Mouse (Mus musculus): ENCODE results near the gene Mmab. TPM values are rescaled to one million over a fixed set of nuclear protein-coding genes. Genes with fewer than 3 reads are reported as not detected.

Mmab gene
- polyA plus RNA-seq (2015; fragmentation: Nextera tagmentation; extraction: Ambion mirVana) = 11.4 and 12.4 TPM in 2 replicates

- Histone ChIP-seq H3K4me3 (ENCODE audit: low read depth, low read length) (peak within 1 kb of the TSS; percentile 81), H3K36me3 (ENCODE audit: control insufficient read depth, insufficient read depth, low read length) (0 out of 2 replicates have a peak, but pooled peaks cover 2% of the 10 kb centered on the region), H3K4me2 (replicated peaks; ENCODE audit: low read depth) (peak within 1 kb of the TSS; percentile 75), H3K27me3 (ENCODE audit: control insufficient read depth, insufficient read depth, low read length) (no peaks in the 10 kb centered on the region), H3K4me1 (replicated peaks; ENCODE audit: control insufficient read depth, insufficient read depth) (0 out of 2 replicates have a peak, but pooled peaks cover 2% of the 10 kb centered on the region), H3K9me3 (ENCODE audit: control insufficient read depth, low read length) (no peaks in the 10 kb centered on the region), H3K9ac (ENCODE audit: low read length) (peak within 1 kb of the TSS; percentile 62), H3K27ac (replicated peaks) (peak within 1 kb of the TSS; percentile 73)
- WGBS = under 1% methylated on average over 43 of the region's 43 CpGs
- DNase-seq (ENCODE audit: low spot score) (peak; percentile 97), ATAC-seq (ENCODE audit: low FRiP score, low TSS enrichment) (peak; percentile 98)
- TF ChIP-seq CTCF (IDR thresholded peaks at IDR 0.05; ENCODE audit: low read depth) (no peak), EP300 (optimal IDR thresholded peaks at IDR 0.05) (peak; percentile 64)
These were observed at the start of gene Mmab, which contains the start of gene Mvk for GRCm38 (mm10) chr5:114443566-114444367. Gene Mmab, minus strand, starts transcription at chr5:114444060. Gene Mvk, plus strand, starts transcription at chr5:114444269.

DNA sequence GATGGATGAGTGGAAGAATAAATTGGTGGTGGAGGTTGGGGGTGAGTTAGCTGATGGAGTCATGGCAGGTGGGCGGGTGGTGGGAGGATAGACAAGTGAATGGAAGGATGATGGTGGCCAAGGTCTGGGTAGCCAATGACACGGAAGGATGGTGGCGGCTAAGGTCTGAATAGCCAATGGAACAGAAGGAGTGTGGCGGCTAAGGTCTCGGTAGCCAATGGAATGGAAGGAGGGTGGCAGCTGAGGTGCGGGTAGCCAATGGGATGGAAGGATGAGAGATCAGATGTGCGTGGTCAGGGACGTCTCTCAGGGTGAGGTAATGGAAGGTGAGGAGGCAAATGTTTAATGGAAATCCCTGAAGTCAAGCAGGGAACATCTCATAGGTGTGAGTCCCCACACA, 46.4 kb upstream of the Mmab start:
- Histone ChIP-seq H3K27me3 (ENCODE audit: control insufficient read depth, insufficient read depth, low read length) (no peaks in the 10 kb centered on the region), H3K9me3 (ENCODE audit: control insufficient read depth, low read length) (no peaks in the 10 kb centered on the region), H3K4me3 (ENCODE audit: low read depth, low read length) (no peak overlapping the region), H3K4me2 (replicated peaks; ENCODE audit: low read depth) (no peak overlapping the region), H3K9ac (ENCODE audit: low read length) (no peak overlapping the region), H3K4me1 (replicated peaks; ENCODE audit: control insufficient read depth, insufficient read depth) (no peaks in the 10 kb centered on the region), H3K36me3 (ENCODE audit: control insufficient read depth, insufficient read depth, low read length) (no peaks in the 10 kb centered on the region), H3K27ac (replicated peaks) (no peak overlapping the region)
- WGBS = 95% methylated on average over 8 of the region's 8 CpGs
- ATAC-seq (ENCODE audit: low FRiP score, low TSS enrichment) (no peak), DNase-seq (ENCODE audit: low spot score) (no peak)
- TF ChIP-seq EP300 (optimal IDR thresholded peaks at IDR 0.05) (no peak), CTCF (IDR thresholded peaks at IDR 0.05; ENCODE audit: low read depth) (no peak)

DNA sequence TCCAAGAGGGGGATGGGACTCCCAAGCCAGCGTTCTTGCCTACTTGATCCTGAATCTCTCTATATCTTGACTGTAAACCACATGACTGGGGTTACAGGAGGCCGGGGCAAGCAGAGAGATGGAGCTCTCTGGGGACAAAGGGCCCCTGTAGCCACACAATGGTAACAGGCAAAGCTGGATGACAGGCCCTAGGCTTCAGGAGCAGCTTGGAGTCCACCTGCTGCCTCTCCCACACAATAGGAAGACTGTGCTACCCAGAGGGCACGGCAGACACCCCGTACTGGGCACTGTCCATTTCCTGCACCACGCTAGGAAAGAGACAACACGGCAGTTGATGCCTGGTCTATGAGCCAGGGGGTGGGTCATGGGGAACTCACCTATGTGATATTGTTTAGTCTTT, 45.7 kb upstream of the Mmab start:
- Histone ChIP-seq H3K27me3 (ENCODE audit: control insufficient read depth, insufficient read depth, low read length) (no peaks in the 10 kb centered on the region), H3K36me3 (ENCODE audit: control insufficient read depth, insufficient read depth, low read length) (no peaks in the 10 kb centered on the region), H3K27ac (replicated peaks) (no peak overlapping the region), H3K4me1 (replicated peaks; ENCODE audit: control insufficient read depth, insufficient read depth) (no peaks in the 10 kb centered on the region), H3K4me2 (replicated peaks; ENCODE audit: low read depth) (no peak overlapping the region), H3K4me3 (ENCODE audit: low read depth, low read length) (no peak overlapping the region), H3K9ac (ENCODE audit: low read length) (no peak overlapping the region), H3K9me3 (ENCODE audit: control insufficient read depth, low read length) (no peaks in the 10 kb centered on the region)
- 84% methylated on average over 6 of the region's 6 CpGs for WGBS
- ATAC-seq (ENCODE audit: low FRiP score, low TSS enrichment) (no peak), DNase-seq (ENCODE audit: low spot score) (no peak)
- TF ChIP-seq CTCF (IDR thresholded peaks at IDR 0.05; ENCODE audit: low read depth) (no peak), EP300 (optimal IDR thresholded peaks at IDR 0.05) (no peak)

DNA sequence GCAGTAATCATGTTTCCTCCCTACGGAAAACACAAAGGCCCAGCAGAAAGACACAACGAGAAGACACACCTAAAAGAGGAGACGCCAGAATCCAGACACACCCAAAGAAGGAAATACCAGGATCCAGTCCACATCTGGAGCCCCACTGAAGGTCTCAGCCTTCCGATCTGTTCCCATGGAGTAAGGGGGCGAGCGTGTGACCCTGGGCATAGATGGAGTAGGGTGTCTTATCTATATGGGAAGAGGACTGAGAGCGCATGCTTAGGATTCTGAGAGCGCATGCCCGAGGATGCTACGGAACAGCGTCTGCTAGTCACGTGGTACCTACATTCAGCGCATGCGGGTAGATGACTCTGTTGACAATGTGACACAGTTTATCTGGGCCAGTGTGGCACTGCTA, 41.8 kb upstream of the Mmab start:
- Histone ChIP-seq H3K27me3 (ENCODE audit: control insufficient read depth, insufficient read depth, low read length) (no peaks in the 10 kb centered on the region), H3K36me3 (ENCODE audit: control insufficient read depth, insufficient read depth, low read length) (no peaks in the 10 kb centered on the region), H3K4me2 (replicated peaks; ENCODE audit: low read depth) (no peak overlapping the region), H3K9me3 (ENCODE audit: control insufficient read depth, low read length) (no peaks in the 10 kb centered on the region), H3K4me3 (ENCODE audit: low read depth, low read length) (no peak overlapping the region), H3K4me1 (replicated peaks; ENCODE audit: control insufficient read depth, insufficient read depth) (no peaks in the 10 kb centered on the region), H3K27ac (replicated peaks) (no peak overlapping the region), H3K9ac (ENCODE audit: low read length) (no peak overlapping the region)
- 84% methylated on average over 14 of the region's 14 CpGs for WGBS
- TF ChIP-seq CTCF (IDR thresholded peaks at IDR 0.05; ENCODE audit: low read depth) = no peak
- no peak for TF ChIP-seq EP300 (optimal IDR thresholded peaks at IDR 0.05)
- DNase-seq (ENCODE audit: low spot score) (no peak), ATAC-seq (ENCODE audit: low FRiP score, low TSS enrichment) (no peak)

DNA sequence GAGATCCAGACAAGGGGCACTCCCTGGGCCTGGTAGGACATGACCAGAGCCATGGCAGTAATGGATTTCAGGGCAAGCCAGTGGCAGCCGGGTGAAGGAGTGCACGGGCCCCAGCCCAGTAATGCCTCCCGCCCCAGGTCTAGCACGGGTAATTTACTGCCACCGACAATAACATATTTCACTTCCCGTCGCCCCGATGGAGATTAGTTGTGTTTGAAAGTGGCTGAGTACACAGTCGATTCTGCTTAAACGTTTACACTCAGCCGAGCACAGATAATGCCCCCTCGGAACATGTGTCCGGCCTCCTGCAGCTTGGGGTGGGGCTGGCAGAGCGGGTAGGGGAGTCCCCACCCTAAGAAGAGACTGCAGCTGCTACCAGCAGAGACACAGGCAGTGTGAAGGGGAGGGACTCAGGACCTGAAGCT, 38.7 kb upstream of the Mmab start:
- DNase-seq (ENCODE audit: low spot score) (peak; percentile 76), ATAC-seq (ENCODE audit: low FRiP score, low TSS enrichment) (peak; percentile 72)
- Histone ChIP-seq H3K9ac (ENCODE audit: low read length) (no peak overlapping the region), H3K9me3 (ENCODE audit: control insufficient read depth, low read length) (no peaks in the 10 kb centered on the region), H3K27ac (replicated peaks) (no peak overlapping the region), H3K4me2 (replicated peaks; ENCODE audit: low read depth) (no peak overlapping the region), H3K36me3 (ENCODE audit: control insufficient read depth, insufficient read depth, low read length) (no peaks in the 10 kb centered on the region), H3K4me3 (ENCODE audit: low read depth, low read length) (no peak overlapping the region), H3K4me1 (replicated peaks; ENCODE audit: control insufficient read depth, insufficient read depth) (no peaks in the 10 kb centered on the region), H3K27me3 (ENCODE audit: control insufficient read depth, insufficient read depth, low read length) (no peaks in the 10 kb centered on the region)
- TF ChIP-seq EP300 (optimal IDR thresholded peaks at IDR 0.05) (no peak), CTCF (IDR thresholded peaks at IDR 0.05; ENCODE audit: low read depth) (no peak)
- 6% methylated on average over 14 of the region's 14 CpGs for WGBS

DNA sequence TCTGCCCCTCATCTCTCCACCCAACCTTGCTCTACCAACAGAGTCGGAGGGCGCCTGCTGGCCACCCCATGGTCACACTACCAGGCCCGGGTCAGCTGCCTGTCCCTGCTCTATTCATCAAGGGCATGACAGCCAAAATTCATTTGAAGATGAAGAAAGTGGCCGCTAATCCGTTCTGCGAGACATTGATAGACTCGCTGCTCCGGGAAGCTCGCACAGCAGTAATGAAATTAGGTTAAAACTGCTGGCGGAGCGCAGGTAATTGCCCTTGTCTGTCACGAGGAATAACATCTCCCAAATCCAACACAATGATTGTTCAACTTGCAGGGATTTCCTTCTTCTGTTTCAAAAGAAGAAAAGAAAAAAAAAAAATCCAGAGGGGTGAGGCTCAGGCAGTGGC, 34.4 kb upstream of the Mmab start:
- H3K27ac ChIP-seq (replicated peaks) = no peak overlapping the region
- no peak overlapping the region for H3K4me2 ChIP-seq (replicated peaks; ENCODE audit: low read depth)
- ATAC-seq (ENCODE audit: low FRiP score, low TSS enrichment) (no peak), DNase-seq (ENCODE audit: low spot score) (no peak)
- no peak overlapping the region for H3K4me3 ChIP-seq (ENCODE audit: low read depth, low read length)
- H3K9me3 ChIP-seq (ENCODE audit: control insufficient read depth, low read length) = no peaks in the 10 kb centered on the region
- H3K27me3 ChIP-seq (ENCODE audit: control insufficient read depth, insufficient read depth, low read length) = no peaks in the 10 kb centered on the region
- WGBS = 82% methylated on average over 12 of the region's 12 CpGs
- no peak for TF ChIP-seq CTCF (IDR thresholded peaks at IDR 0.05; ENCODE audit: low read depth)
- TF ChIP-seq EP300 (optimal IDR thresholded peaks at IDR 0.05) = no peak
- no peaks in the 10 kb centered on the region for H3K36me3 ChIP-seq (ENCODE audit: control insufficient read depth, insufficient read depth, low read length)
- 0 out of 2 replicates have a peak, but pooled peaks cover 2% of the 10 kb centered on the region for H3K4me1 ChIP-seq (replicated peaks; ENCODE audit: control insufficient read depth, insufficient read depth)
- H3K9ac ChIP-seq (ENCODE audit: low read length) = no peak overlapping the region

Data from stomach, postnatal 0 days (tissue).